Mouse (Mus musculus) testis, adult 2 months (tissue): ENCODE measurements around the gene Mthfr.

Source experiments
- CTCF ChIP-seq: fragments of 200-500 bp; IDR thresholded peaks from 2 replicates; pipeline ENCODE4 v1.5.1; 2012; ENCODE audit warnings: low read depth, mild to moderate bottlenecking, inconsistent platforms, low read length, moderate library complexity; ENCODE audit not compliant: control insufficient read depth, insufficient read depth, insufficient replicate concordance
- POLR2A ChIP-seq: fragments of 200-500 bp; IDR thresholded peaks from 2 replicates; pipeline ENCODE4 v1.6.1; 2012; ENCODE audit warnings: low read depth, mild to moderate bottlenecking, inconsistent platforms, low read length, moderate library complexity; ENCODE audit not compliant: control insufficient read depth

DNA sequence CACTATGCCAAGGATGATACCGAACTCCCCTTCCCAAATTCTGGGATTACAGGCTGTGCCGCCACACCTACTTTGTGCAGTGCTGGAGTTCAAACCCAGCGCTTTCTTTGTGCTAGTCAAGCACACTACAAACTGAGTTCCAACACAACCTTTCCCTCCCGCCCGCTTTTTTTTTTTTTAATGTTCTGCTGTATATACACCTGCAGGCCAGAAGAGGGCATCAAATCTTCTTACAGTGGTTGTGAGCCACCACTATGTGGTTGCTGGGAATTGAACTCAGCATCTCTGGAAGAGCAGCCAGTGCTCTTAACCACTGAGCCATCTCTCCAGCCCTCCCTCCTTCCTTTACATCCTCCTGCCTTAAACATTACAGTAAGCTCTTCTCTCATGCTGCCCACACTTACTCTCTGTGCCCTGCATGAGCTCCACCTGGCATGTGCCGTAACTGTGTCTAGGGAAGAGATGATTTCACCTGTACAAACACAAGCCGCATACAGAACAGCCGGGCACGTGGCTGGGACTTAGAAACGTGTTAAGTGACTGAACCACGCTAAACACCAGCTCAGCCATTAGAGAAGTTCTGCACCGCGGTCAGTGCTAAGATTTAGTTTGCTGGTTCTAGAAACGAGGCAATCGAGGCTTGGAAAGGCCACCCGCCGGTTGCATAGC lies 35.8 kb downstream of the Mthfr start:
- TF ChIP-seq CTCF: no peak
- no peak for TF ChIP-seq POLR2A
